Mouse (Mus musculus) bone marrow macrophage, adult 2 months (primary cell): ENCODE data around the gene Aktip. TPM values are rescaled to one million over a fixed set of nuclear protein-coding genes. Genes with fewer than 3 reads are reported as not detected.

Experiments used
- H3K27ac ChIP-seq: 2 replicates; pipeline ENCODE4 v1.5.1; 2012; ENCODE audit warnings: low read depth, low read length; ENCODE audit not compliant: insufficient read depth
- H3K4me1 ChIP-seq: 2 replicates; pipeline ENCODE4 v1.6.1; 2012; ENCODE audit warnings: low read length; ENCODE audit not compliant: control insufficient read depth, insufficient read depth
- H3K4me3 ChIP-seq: 2 replicates; pipeline ENCODE4 v1.5.1; 2012; ENCODE audit warnings: mild to moderate bottlenecking, low read length, moderate library complexity; ENCODE audit not compliant: insufficient read depth
- CTCF ChIP-seq: IDR thresholded peaks from 2 replicates; pipeline ENCODE4 v1.5.1; 2012; ENCODE audit warnings: low read depth, mild to moderate bottlenecking, low read length, moderate library complexity
- POLR2A ChIP-seq: IDR thresholded peaks from 2 replicates; pipeline ENCODE4 v1.6.1; 2012; ENCODE audit warnings: mild to moderate bottlenecking, low read depth, low read length, borderline replicate concordance
- polyA plus RNA-seq: library from polyadenylated mRNA; stranded (reverse); fragments of >200 nt; gene quantifications from 2 replicates; pipeline ENCODE4 v1.2.4, GENCODE M21; 2012; ENCODE audit not compliant: missing spikeins, insufficient read depth, insufficient read length

The Aktip gene
- polyA plus RNA-seq, 1 experiment, result 35.1 TPM

DNA sequence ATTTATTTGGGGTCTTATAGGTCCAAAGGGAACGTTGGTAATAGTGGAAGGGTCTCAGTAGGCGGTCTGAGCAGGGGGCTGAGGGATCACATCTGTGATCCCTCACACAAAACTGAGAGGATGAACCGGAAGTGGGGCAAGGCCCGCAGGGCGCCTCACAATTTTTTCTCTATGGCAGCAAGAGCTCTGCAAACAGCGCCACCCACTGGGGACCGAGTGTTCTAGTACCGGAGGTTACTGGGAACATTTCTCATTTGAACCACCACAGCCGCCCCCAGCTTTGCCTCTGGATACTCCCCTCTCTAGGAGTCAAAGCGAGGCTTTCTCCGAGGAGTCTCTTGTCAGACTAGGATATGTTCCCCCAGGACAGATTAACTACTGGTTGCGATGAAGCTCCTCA, 3.1 kb downstream of the Aktip start:
- Histone ChIP-seq H3K27ac (no peak overlapping the region), H3K4me3 (no peak overlapping the region), H3K4me1 (peaks cover 3% of the 10 kb centered on the region; the same call in 1 of the 2 replicates)
- no peak for TF ChIP-seq CTCF
- TF ChIP-seq POLR2A, result no peak

DNA sequence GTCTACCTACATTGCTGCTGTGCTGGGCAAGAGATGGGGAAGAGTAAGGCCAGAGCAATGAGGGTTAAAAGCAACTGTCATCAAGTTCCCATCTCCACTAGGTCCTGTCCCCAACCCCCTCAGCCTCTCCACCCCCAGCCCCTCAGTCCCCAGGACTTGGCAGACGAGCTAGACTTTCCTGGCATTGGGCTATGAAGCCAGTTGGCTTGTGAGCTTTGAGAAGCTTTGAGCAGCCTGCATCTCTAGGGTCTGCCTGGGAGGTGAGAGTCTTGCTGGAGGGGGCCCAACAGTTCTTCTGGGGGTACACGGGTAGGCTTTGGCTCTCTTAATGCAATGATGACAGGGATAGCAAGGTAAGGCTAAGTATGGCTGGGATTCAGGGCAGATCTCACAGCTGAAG, 5.7 kb downstream of the Aktip start:
- no peak for TF ChIP-seq CTCF
- TF ChIP-seq POLR2A, result no peak
- Histone ChIP-seq H3K4me1 (peaks cover 3% of the 10 kb centered on the region; the same call in 1 of the 2 replicates), H3K4me3 (no peak overlapping the region), H3K27ac (no peak overlapping the region)

DNA sequence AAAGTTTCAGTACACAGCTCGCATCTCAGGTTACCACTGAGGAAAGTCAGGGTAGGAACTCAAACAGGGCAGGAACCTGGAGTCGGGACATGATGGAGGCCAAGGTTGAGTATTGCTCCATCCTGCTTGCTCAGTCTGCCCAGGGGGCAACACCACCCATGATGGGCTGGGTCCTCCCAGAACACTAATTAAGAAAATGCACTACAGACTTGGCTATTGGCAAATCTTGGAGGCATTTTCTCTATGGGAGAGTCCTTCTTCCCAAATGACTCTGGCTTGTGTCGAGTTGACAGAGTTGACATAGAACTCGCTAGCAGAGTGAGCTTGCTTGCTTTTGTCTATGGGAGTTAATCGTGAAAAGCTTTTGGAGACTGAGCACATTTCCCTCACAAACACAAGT, 6.8 kb downstream of the Aktip start:
- Histone ChIP-seq H3K27ac (no peak overlapping the region), H3K4me3 (no peak overlapping the region), H3K4me1 (peaks cover 3% of the 10 kb centered on the region; the same call in 1 of the 2 replicates)
- no peak for TF ChIP-seq CTCF
- no peak for TF ChIP-seq POLR2A

DNA sequence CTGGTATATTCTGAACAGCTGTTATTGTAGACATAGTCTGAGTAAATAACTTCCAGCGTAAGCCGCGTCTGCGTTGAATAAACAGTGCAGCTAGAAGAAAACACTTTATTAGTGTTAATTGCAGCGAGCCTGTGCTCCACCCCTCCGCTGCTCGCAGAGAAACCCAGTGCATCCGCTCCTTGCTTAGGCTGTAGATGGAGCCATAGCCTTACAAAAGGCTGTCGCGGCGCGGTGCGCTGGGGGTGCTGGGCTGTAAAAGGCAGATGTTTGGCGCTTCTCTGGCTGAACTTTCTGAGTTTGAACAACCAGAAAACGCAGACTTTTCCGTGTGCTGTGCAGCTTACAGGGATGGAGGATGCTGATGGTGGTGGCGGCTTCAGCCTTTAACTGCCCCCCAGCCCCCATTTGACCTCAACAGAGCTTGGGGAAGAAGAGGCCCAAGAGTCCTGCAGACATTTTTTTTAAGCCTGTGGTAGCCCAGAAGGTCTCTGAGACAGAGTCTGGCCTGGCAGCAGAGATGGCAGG, 8.9 kb downstream of the Aktip start:
- Histone ChIP-seq H3K4me1 (no peaks in the 10 kb centered on the region), H3K4me3 (no peak overlapping the region), H3K27ac (no peak overlapping the region)
- no peak for TF ChIP-seq POLR2A
- TF ChIP-seq CTCF, result no peak

DNA sequence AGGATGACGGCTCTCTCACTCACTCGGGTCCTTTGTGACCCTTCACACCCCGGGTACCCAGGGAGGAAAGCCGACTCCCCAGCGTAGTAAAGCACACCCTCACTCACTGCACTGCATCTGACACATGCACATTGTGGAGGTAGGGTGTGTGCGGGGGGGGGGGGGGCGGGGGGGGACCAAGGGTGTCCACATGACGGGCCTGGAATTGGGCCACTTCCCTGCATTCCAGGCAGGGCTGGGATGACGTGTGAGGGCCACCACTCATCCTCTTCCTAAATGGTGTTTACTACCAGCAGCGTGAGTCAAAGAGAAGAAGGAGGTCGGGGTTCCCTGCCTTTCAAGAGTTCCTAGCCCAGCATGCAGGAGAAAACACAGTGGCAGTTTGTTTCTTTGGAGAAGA, 11.6 kb downstream of the Aktip start:
- Histone ChIP-seq H3K27ac (no peak overlapping the region), H3K4me3 (no peak overlapping the region)

DNA sequence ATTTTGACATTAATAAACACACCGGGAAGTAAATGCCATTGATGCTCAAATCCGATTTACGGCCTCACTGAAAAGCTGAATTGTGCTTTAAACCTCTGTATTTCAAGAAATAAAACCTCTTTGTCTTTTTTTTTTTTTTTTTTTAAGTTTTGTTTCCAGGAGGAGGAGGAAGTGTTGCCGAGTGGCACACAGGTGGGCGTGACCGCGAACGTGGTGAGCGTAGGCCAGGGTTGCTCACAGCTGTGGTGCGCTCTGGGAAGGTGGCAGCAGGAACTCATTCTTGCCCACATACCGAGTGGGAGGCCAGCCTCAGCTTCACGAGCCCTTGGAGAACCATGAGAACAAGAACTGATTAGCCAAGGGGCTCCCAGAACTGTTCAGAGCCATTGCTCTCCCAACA, 13.4 kb downstream of the Aktip start:
- TF ChIP-seq POLR2A (no peak), CTCF (no peak)

More for the DNA sequence above, 11.6 kb downstream of the Aktip start:
- TF ChIP-seq POLR2A (no peak), CTCF (no peak)
- no peaks in the 10 kb centered on the region for H3K4me1 ChIP-seq

DNA sequence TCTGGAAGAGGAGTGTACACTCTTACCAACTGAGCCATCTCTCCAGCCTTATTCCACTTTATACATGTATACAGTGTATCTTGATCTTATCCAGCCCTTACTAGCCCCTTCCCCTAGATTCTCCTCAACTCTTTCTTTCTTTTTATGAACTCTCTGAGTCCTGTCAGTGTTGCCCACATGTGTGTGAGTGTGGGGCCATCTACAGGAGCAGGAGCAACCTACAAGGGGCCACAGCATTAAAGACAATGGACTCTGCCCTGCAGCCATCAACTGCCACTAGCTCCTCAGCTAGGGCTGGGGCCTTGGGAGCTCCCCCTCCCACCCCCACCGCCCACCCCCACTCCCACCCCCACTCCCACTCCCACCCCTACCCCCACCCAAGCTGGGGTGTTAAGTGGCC, 22.1 kb downstream of the Aktip start:
- no peak overlapping the region for H3K4me3 ChIP-seq
- TF ChIP-seq CTCF, result no peak
- TF ChIP-seq POLR2A, result no peak
- H3K4me1 ChIP-seq, result peaks cover 10% of the 10 kb centered on the region
- no peak overlapping the region for H3K27ac ChIP-seq

More for the DNA sequence above, 13.4 kb downstream of the Aktip start:
- H3K4me3 ChIP-seq, result no peak overlapping the region
- H3K27ac ChIP-seq, result no peak overlapping the region
- no peaks in the 10 kb centered on the region for H3K4me1 ChIP-seq

DNA sequence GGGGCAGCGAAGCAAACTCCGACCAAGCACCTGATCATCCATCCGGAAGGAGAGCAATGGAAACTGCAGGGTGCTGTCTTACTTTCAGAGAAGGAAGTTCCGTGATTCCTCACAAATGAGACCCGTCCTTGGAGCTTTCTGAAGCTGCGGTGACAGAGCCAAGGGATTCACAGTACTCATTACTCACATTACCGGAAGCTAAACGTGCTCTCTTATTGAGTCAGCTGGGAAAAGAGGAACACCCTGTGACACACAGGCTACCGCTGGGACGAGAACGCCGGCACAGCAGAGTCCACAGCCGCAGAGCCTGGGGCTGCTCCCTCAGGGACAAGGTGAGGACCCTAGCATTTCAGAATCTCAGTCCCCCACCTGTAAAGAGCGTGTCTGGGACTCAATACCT, 23.6 kb downstream of the Aktip start:
- TF ChIP-seq POLR2A (no peak), CTCF (no peak)
- Histone ChIP-seq H3K4me1 (peaks cover 10% of the 10 kb centered on the region), H3K4me3 (no peak overlapping the region), H3K27ac (no peak overlapping the region)

DNA sequence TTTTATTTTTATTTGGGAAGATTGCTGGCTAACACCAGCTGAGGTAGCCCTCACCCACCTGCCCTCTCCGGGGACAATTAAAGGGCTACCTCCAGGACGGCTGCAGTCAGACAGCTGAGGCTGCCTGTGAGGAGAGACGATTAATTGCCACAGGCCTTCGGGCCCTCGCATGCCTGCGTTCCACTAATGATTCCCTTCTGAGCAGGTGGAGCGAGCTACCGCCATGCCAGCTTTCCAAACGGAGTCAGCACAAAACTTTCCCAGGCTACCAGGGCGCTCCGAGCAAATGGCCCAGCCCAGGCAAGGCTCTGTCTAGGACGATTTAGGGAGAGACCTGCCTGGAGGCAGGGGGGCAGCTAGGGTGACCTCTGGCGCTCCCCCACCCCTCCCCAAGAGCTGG, 28.2 kb downstream of the Aktip start:
- Histone ChIP-seq H3K27ac (no peak overlapping the region), H3K4me3 (no peak overlapping the region), H3K4me1 (peaks cover 9% of the 10 kb centered on the region)
- TF ChIP-seq POLR2A, result no peak
- no peak for TF ChIP-seq CTCF

DNA sequence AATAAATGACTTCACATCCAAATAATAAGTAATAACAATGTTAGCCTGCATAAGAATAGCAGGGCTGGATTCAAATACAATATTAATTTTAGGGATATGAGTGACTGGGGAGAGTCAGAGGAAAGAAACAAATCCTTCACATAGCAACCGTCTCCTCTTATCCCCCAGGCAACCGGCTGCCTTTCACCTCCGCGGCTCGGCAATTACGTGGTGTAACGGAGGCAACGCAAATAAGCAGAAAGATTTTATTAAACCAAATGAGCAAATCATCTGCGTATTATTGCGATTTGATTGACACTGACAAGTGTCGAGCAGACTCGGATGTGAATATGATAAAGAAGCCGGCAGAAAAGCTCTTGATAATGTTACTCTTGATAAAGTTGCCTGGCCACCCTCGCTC, 28.9 kb downstream of the Aktip start:
- TF ChIP-seq POLR2A, result no peak
- TF ChIP-seq CTCF, result no peak
- H3K27ac ChIP-seq, result no peak overlapping the region
- no peak overlapping the region for H3K4me3 ChIP-seq
- H3K4me1 ChIP-seq, result peaks cover 5% of the 10 kb centered on the region

DNA sequence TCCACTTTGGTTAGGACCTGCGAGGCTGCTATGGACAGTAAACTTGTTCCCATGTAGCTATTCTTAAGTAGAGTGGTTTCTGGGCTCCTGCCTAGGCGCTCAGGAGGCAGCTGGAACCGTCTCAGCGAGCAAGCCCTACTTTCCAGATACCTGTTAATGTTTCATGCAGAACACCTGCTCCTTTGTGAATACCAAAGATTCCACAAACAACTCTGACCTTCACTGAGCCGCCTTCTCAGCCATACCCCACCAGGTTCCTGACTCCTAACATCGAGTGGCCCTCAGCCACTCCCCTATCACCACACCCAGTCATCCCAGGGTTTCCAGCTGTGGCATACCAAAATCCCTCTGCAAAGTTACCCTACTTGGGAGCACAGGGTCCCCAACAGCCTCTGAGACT, 29.6 kb downstream of the Aktip start:
- no peaks in the 10 kb centered on the region for H3K4me1 ChIP-seq
- H3K4me3 ChIP-seq, result no peak overlapping the region
- H3K27ac ChIP-seq, result no peak overlapping the region
- TF ChIP-seq CTCF (no peak), POLR2A (no peak)
